Mouse (Mus musculus) myocyte (in vitro differentiated cells): ENCODE measurements around the gene Dlg1.

Experiments
- E2F4 ChIP-seq: IDR thresholded peaks from one replicate; pipeline ENCODE4 v1.6.1; 2011; ENCODE audit warnings: mild to moderate bottlenecking, control low read depth, moderate library complexity; ENCODE audit not compliant: insufficient read depth
- MYOD1 ChIP-seq, 3 experiments: IDR thresholded peaks; one replicate each; pipeline ENCODE4 v1.6.1; 2011; ENCODE audit warnings: control low read depth in 2 of 3, low read depth in 2 of 3, mild to moderate bottlenecking in 2 of 3, moderate library complexity in 1 of 3; ENCODE audit not compliant: insufficient read length in 2 of 3, control insufficient read depth in 1 of 3
- POLR2A ChIP-seq: IDR thresholded peaks from one replicate; pipeline ENCODE4 v1.6.1; 2011; ENCODE audit warnings: low read depth, mild to moderate bottlenecking, control low read depth, moderate library complexity; ENCODE audit not compliant: insufficient read length
- REST ChIP-seq: IDR thresholded peaks from one replicate; pipeline ENCODE4 v1.6.1; 2011; ENCODE audit warnings: mild to moderate bottlenecking, control low read depth, moderate library complexity; ENCODE audit not compliant: insufficient read depth, insufficient read length

DNA sequence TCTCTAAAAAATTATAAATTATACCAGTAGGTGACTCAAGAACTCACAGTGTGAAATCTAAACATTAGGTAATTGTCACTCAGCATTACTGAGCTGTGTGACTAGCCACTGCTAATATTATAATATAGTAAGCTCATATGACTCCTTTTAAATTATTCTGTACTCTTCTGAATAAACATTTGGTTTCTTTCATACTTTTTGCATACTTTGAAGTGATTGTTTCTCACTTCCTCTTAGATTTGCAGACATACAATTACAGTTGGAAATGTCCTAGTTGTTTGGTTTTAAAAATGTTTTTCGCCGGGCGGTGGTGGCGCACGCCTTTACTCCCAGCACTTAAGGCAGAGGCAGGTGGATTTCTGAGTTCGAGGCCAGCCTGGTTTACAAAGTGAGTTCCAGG is 19.0 kb downstream of the Dlg1 start:
- TF ChIP-seq MYOD1 (IDR thresholded peaks at IDR 0.05; ENCODE audit: control insufficient read depth in 1 of 3, insufficient read length in 2 of 3, low read depth in 2 of 3), result no peak
- TF ChIP-seq REST, result no peak
- TF ChIP-seq POLR2A, result no peak
- no peak for TF ChIP-seq E2F4
